Mouse (Mus musculus): Measurements from ENCODE around the gene Neurl1a. TPM values are rescaled to one million over a fixed set of nuclear protein-coding genes. Genes with fewer than 3 reads are reported as not detected.

The Neurl1a gene
- polyA plus RNA-seq, 1 experiment from 2014 or later, result 1.8 TPM

DNA sequence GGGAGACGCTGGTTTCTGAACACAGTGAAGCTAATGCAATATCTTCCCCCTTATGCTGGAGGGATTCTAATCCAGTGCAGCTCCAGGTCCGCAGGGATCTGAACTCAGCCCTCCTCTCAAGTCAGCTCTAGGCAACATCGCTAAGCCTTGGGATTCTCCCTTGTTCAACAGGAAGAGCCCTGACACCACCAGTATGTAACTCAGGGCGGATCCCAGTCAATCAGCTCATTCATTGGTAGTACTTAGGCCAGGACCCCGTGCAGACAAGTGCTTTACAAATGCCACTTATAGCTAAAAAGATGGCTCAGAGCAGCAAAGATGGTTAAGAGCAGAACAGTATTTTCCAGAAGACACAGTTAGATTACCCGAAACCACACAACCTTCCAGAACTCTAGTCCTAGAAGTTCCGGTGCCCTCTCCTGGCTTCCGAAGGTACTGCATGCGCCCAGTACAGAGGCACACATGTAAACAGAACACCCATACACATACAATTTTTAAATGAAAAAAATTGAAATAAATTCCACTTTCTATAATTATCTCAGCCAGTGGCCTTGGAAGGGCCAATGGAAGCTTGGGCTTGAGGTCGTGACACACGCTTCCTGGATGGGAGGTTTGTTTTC lies 9.7 kb upstream of the Neurl1a start:
- Histone ChIP-seq H3K4me1 (peaks cover 7% of the 10 kb centered on the region), H3K9me3 (no peaks in the 10 kb centered on the region), H3K4me2 (peak overlapping the region; percentile 69), H3K4me3 (peak overlapping the region; percentile 35), H3K9ac (peak overlapping the region; percentile 67), H3K27ac (replicated peaks) (no peak overlapping the region), H3K36me3 (no peaks in the 10 kb centered on the region), H3K27me3 (replicated peaks) (peaks cover 16% of the 10 kb centered on the region; the same call in 1 of the 2 replicates)
- ATAC-seq (ENCODE audit: extremely low read depth, insufficient number of reproducible peaks, low FRiP score, low TSS enrichment), result no peak
- 18% methylated on average over 11 of the region's 11 CpGs for WGBS

DNA sequence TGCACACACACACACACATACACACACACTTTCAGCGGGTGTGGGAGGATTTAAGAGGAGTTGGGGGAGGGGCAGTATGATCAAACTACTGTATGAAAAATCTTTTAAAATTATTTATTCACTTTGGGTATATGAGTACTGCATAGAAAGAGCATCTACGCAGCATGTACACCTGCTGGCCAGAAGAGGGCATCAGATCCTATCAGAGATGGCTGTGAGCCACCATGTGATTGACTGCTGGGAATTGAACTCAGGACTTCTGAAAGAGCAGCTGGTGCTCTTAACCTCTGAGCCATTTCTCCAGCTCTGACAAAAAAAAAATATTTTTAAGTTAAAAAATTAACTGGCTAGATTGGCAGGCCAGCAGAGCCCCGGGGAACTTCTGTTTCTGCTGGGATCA lies 4.1 kb upstream of the Neurl1a start:
- H3K4me3 ChIP-seq, result no peak overlapping the region
- ATAC-seq (ENCODE audit: extremely low read depth, insufficient number of reproducible peaks, low FRiP score, low TSS enrichment), result no peak; the same call in 1 of the 2 replicates
- H3K9ac ChIP-seq, result no peak overlapping the region
- H3K4me1 ChIP-seq, result peaks cover 4% of the 10 kb centered on the region
- H3K36me3 ChIP-seq, result no peaks in the 10 kb centered on the region
- H3K27me3 ChIP-seq (replicated peaks), result peaks cover 49% of the 10 kb centered on the region
- H3K9me3 ChIP-seq, result no peaks in the 10 kb centered on the region
- no peak overlapping the region for H3K27ac ChIP-seq (replicated peaks)
- no peak overlapping the region for H3K4me2 ChIP-seq
- 54% methylated on average over 3 of the region's 3 CpGs for WGBS

DNA sequence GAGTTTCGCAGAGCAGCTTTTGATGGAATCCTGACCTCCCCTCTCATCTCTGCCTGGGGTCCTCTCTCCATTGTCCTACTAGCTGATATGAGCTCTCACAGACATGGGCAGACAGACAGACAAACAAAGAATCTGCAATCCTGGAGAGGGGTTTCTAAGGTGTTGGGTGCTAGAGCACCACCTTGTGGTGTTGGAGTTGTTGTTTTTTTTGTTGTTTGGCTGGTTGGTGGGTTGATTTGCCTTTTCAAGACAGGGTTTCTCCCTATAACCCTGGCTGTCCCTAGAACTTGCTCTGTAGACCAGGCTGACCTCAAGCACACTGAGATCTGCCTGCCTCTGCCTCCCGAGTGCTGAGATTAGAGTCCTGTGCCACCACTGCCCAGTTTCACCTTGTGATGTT lies 3.1 kb upstream of the Neurl1a start:
- Histone ChIP-seq H3K36me3 (no peaks in the 10 kb centered on the region), H3K4me3 (no peak overlapping the region), H3K4me1 (peaks cover 7% of the 10 kb centered on the region), H3K4me2 (no peak overlapping the region), H3K27ac (replicated peaks) (no peak overlapping the region), H3K9ac (no peak overlapping the region), H3K9me3 (no peaks in the 10 kb centered on the region), H3K27me3 (replicated peaks) (peaks cover 59% of the 10 kb centered on the region)
- ATAC-seq (ENCODE audit: extremely low read depth, insufficient number of reproducible peaks, low FRiP score, low TSS enrichment), result no peak
- 54% methylated on average over 2 of the region's 2 CpGs for WGBS

DNA sequence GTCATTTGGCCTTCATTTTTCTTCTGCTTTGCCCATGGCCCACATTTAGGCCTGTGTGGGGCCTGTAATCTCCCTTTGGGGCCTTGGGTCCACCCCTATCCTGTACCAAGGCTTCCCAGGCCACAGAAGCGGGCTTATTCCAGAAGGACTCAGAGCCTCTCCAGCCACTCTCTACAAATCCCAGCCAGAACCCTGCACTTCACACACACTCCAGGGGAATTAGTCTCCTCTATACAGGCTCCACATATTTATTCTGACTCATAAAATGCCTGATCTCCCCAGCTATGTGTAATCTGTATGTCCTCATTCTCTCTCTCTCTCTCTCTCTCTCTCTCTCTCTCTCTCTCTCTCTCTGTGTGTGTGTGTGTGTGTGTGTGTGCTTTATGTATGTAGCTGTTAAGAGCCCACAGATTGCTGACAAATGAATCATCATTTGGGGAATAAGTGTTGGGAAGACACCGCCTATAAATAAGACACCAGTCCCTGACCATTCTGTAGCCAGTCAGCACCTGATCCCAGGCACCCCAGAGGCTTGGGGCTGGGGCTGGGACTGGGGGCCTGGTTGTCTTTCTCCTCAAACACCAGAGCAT lies 1.6 kb upstream of the Neurl1a start:
- peaks cover 7% of the 10 kb centered on the region for H3K4me1 ChIP-seq
- H3K9ac ChIP-seq, result no peak overlapping the region
- H3K4me3 ChIP-seq, result no peak overlapping the region
- WGBS, result 80% methylated on average over 2 of the region's 2 CpGs
- H3K27me3 ChIP-seq (replicated peaks), result peaks cover 71% of the 10 kb centered on the region
- H3K9me3 ChIP-seq, result peaks cover 2% of the 10 kb centered on the region; the same call in 1 of the 2 replicates
- no peaks in the 10 kb centered on the region for H3K36me3 ChIP-seq
- no peak overlapping the region for H3K27ac ChIP-seq (replicated peaks)
- H3K4me2 ChIP-seq, result no peak overlapping the region
- no peak for ATAC-seq (ENCODE audit: extremely low read depth, insufficient number of reproducible peaks, low FRiP score, low TSS enrichment)

DNA sequence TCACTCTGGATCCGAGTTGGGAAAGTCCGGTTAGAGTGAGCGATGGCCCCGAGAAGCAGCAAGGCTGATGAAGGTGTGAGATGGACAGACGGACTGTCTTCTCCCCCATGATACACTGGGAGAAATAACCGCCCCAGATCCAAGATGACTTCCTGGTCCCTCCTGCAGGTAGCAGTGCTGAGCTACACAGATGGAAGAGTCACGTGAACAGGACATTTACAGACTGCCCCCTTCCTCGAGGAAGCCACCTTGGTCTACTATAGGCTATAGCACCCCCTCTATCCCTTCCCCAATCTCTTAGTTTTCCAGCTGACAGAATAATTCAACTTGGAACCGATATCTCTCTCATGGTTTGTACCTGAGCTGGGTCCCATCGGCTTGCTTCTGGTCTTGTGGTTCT lies 619 bp upstream of the Neurl1a start:
- no peaks in the 10 kb centered on the region for H3K36me3 ChIP-seq
- WGBS, result 14% methylated on average over 10 of the region's 10 CpGs
- H3K27ac ChIP-seq (replicated peaks), result no peak overlapping the region
- no peak overlapping the region for H3K9ac ChIP-seq
- peaks cover 7% of the 10 kb centered on the region for H3K4me1 ChIP-seq
- peaks cover 3% of the 10 kb centered on the region; the same call in 1 of the 2 replicates for H3K9me3 ChIP-seq
- peaks cover 67% of the 10 kb centered on the region for H3K27me3 ChIP-seq (replicated peaks)
- peak overlapping the region; percentile 74 for H3K4me3 ChIP-seq
- no peak for ATAC-seq (ENCODE audit: extremely low read depth, insufficient number of reproducible peaks, low FRiP score, low TSS enrichment)
- H3K4me2 ChIP-seq, result peak overlapping the region; percentile 100

DNA sequence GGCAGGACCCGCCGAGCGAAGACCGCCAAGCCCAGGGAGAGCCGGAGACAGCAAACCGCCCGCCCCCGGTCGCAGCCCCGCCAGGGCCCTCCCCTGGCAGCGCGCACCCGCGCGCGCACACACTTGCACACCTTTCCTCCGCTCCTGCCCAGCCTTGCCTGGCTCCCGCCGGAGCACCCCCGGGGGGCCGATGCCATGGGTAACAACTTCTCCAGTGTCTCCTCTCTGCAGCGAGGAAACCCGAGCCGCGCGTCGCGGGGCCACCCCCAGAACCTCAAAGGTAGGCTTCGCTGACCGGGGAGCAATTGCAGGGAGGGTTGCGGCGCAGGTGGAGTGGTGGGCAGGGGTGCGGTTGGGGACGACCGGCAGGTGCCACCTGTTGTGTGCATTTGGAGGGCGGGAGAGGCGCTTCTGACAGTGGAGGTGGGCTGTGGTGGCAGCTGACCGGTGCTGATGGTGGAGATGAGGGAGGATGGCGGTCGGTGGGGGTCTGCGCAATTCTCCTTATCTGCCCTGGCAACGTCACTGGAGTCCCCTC lies 721 bp downstream of the Neurl1a start:
- Histone ChIP-seq H3K9me3 (peaks cover 3% of the 10 kb centered on the region; the same call in 1 of the 2 replicates), H3K27me3 (replicated peaks) (peaks cover 58% of the 10 kb centered on the region), H3K4me3 (peak overlapping the region; percentile 74), H3K27ac (replicated peaks) (no peak overlapping the region), H3K9ac (peak overlapping the region; percentile 83), H3K4me1 (peaks cover 7% of the 10 kb centered on the region), H3K4me2 (peak overlapping the region; percentile 100), H3K36me3 (no peaks in the 10 kb centered on the region)
- WGBS, result 1% methylated on average over 34 of the region's 42 CpGs
- no peak for ATAC-seq (ENCODE audit: extremely low read depth, insufficient number of reproducible peaks, low FRiP score, low TSS enrichment)

DNA sequence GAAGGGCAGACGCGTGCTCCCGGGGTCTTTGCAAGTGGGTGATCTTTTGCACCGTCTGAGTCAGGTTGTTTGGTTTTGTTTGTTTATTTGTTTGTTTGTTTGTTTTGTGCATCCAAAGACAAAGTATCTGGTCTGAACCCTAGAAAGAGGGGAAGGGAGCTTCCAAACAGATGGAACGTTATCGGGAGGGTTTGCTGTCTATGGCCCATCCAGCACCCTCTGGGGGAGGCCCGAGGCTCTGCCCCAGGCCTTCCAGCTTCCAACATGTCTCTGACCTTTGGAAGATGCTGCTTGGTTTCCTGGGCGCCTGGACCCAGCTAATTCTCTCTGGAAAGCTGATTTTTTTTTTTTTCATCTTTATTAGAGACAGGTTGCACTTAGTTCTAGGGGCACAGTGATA lies 1.4 kb downstream of the Neurl1a start:
- no peaks in the 10 kb centered on the region for H3K36me3 ChIP-seq

DNA sequence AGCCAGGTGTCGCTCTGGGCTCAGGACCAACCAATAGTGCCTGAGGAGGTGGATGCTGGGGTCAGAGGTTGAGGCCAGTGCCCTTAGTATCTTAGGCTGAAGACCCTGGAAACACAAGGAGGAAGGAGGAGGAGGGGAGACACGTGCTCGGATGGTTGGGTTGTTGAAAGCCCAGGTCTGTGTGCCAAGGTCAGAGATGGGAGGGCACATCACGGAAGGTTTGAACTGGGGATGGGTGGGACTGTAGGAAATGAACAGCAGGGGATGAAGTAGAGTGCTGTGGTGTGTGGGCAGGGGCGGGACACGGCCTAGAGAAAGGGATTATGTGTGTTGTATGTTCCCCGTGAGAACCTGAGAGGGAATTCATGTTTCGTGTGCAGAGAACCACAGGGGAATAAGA lies 5.6 kb downstream of the Neurl1a start:
- Histone ChIP-seq H3K27me3 (replicated peaks) (peaks cover 25% of the 10 kb centered on the region), H3K4me3 (no peak overlapping the region), H3K4me1 (peaks cover 16% of the 10 kb centered on the region), H3K9me3 (peaks cover 3% of the 10 kb centered on the region; the same call in 1 of the 2 replicates), H3K36me3 (no peaks in the 10 kb centered on the region), H3K9ac (no peak overlapping the region), H3K27ac (replicated peaks) (no peak overlapping the region), H3K4me2 (no peak overlapping the region)
- ATAC-seq (ENCODE audit: extremely low read depth, insufficient number of reproducible peaks, low FRiP score, low TSS enrichment), result no peak
- WGBS, result 57% methylated on average over 8 of the region's 8 CpGs

More for the DNA sequence above, 1.4 kb downstream of the Neurl1a start:
- H3K4me1 ChIP-seq, result peaks cover 7% of the 10 kb centered on the region
- peak overlapping the region; percentile 74; the same call in 1 of the 2 replicates for H3K4me3 ChIP-seq
- 18% methylated on average over 8 of the region's 8 CpGs for WGBS
- ATAC-seq (ENCODE audit: extremely low read depth, insufficient number of reproducible peaks, low FRiP score, low TSS enrichment), result no peak
- peak overlapping the region; percentile 100; the same call in 1 of the 2 replicates for H3K4me2 ChIP-seq
- peaks cover 58% of the 10 kb centered on the region for H3K27me3 ChIP-seq (replicated peaks)
- H3K9ac ChIP-seq, result no peak overlapping the region
- H3K9me3 ChIP-seq, result peaks cover 3% of the 10 kb centered on the region; the same call in 1 of the 2 replicates
- H3K27ac ChIP-seq (replicated peaks), result no peak overlapping the region

DNA sequence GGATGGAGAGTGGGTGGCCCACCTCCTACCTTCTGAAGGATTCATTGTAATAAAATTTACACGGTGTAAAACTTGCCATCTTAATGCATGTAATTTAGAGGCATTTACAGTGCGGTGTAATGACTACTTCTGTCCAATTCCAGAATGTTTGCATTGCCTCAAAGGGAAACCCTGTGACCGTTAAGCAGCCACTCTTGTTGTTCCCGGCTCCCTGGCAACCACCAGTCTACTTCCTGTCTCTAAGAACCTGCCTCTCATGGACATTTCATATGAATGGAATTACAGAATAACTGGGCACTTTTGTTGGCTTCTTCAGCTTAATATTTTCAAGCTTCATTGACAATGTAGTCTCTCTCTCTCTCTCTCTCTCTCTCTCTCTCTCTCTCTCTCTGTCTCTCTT lies 6.1 kb downstream of the Neurl1a start:
- 61% methylated on average over 4 of the region's 4 CpGs for WGBS
- no peak for ATAC-seq (ENCODE audit: extremely low read depth, insufficient number of reproducible peaks, low FRiP score, low TSS enrichment)
- peaks cover 3% of the 10 kb centered on the region; the same call in 1 of the 2 replicates for H3K9me3 ChIP-seq
- no peak overlapping the region for H3K4me3 ChIP-seq
- H3K9ac ChIP-seq, result no peak overlapping the region
- no peaks in the 10 kb centered on the region for H3K36me3 ChIP-seq
- peaks cover 11% of the 10 kb centered on the region for H3K4me1 ChIP-seq
- H3K4me2 ChIP-seq, result no peak overlapping the region
- peaks cover 20% of the 10 kb centered on the region for H3K27me3 ChIP-seq (replicated peaks)
- no peak overlapping the region for H3K27ac ChIP-seq (replicated peaks)

DNA sequence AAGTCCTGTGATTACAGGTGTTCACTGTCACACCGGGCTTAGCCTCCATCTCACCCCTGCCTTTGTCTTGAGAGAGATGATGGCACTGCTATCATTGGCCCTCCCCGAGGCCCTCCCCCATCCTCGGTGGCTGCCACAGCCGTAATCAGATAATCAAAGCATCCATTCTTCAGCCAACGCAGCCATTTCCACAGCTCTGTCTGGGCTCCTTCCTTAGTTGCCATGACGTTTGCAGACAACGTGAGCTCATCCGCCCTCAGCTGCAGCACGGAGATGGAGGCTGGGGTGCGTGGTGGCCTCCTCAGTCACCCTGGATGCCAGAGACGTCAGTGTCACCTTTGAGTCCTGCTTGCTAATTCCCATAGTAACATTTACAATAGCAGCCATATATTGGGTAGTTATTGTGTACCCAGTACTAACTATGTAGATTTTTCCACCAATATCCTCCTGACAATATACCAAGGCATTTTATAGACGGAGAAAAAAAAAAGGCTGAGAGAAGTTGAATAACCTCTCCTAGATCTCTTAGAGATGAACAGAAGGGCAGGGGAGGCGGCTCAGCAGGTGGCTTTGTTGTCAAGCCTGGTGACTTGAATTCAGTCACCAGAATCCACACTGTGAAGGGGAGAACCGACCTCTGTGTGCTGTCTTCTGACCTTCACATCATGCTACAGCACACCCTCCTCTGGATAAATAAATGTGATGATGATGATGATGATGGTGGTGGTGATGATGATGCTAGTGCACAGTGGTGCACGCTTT lies 8.1 kb downstream of the Neurl1a start:
- no peak for ATAC-seq (ENCODE audit: extremely low read depth, insufficient number of reproducible peaks, low FRiP score, low TSS enrichment)
- peaks cover under 1% of the 10 kb centered on the region for H3K27me3 ChIP-seq (replicated peaks)
- no peak overlapping the region for H3K4me2 ChIP-seq
- H3K4me3 ChIP-seq, result no peak overlapping the region
- H3K36me3 ChIP-seq, result no peaks in the 10 kb centered on the region
- peaks cover 10% of the 10 kb centered on the region; the same call in 1 of the 2 replicates for H3K4me1 ChIP-seq
- peaks cover 3% of the 10 kb centered on the region; the same call in 1 of the 2 replicates for H3K9me3 ChIP-seq
- no peak overlapping the region for H3K27ac ChIP-seq (replicated peaks)
- 40% methylated on average over 15 of the region's 15 CpGs for WGBS
- H3K9ac ChIP-seq, result no peak overlapping the region

DNA sequence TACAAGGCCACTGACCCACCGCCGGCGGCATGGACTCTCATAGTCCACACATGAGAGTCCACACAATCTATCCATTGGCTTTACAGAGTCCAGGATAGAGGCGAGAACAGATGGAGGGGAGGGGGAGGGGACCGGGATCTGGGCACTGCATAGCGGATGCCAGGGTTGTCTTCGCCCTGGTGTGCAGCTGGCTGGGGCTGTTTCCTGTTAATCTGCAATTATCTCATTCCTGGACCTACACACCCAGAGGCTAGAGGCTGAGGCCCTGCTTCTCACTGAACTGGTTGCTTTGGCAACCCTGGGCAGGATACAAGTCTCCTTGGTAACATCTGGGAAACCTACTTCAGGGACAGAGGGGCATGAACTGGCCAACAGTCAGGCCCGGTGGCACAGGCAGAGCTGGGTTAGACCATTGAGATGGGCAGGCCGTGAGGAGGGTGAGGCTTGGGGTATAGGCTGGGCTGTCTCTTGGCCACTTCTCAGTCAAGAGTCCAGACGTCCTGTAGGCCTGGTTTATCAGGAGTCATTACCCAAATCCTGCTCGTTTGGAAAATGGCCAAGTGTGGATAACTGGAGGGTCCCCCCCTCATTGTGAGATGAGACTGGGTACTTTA lies 10.0 kb downstream of the Neurl1a start:
- Histone ChIP-seq H3K9me3 (no peaks in the 10 kb centered on the region), H3K4me3 (no peak overlapping the region), H3K9ac (no peak overlapping the region), H3K27ac (replicated peaks) (no peak overlapping the region), H3K27me3 (replicated peaks) (no peaks in the 10 kb centered on the region), H3K4me2 (no peak overlapping the region), H3K36me3 (no peaks in the 10 kb centered on the region), H3K4me1 (peaks cover 10% of the 10 kb centered on the region; the same call in 1 of the 2 replicates)
- ATAC-seq (ENCODE audit: extremely low read depth, insufficient number of reproducible peaks, low FRiP score, low TSS enrichment), result no peak; the same call in 1 of the 2 replicates
- WGBS, result 54% methylated on average over 11 of the region's 11 CpGs
